Mouse (Mus musculus): ENCODE results near the gene Gh. TPM values are rescaled to one million over a fixed set of nuclear protein-coding genes. Genes with fewer than 3 reads are reported as not detected.

Gene Gh
- total and polyA plus RNA-seq, 2 experiments from 2014 or later, result not detected

DNA sequence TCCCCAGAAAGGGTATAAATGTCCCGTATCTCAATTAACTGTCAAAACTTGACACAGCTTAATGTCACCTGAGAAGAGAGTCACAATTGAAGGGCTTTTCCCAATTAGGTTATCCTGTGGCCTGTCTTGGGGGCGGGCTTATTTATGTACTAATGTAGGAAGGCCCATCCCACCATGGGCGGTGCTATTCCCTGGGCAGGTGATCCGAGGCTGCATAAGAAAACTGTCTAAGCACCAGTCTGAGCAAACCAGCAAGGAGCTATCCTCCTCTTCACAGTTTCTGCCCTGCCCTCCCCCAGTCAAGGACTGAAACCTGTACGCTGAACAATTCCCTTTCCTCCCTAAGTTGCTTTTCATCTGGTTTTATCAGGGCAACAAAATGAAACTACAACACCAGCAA is 11.3 kb downstream of the Gh start:
- ATAC-seq (ENCODE audit: insufficient read depth, low read depth) (no peak), DNase-seq (ENCODE audit: low spot score) (no peak)
- TF ChIP-seq CTCF (IDR thresholded peaks at IDR 0.05; ENCODE audit: low read depth) (no peak), EP300 (IDR thresholded peaks at IDR 0.05; ENCODE audit: low read depth) (no peak)
- H3K27ac ChIP-seq (ENCODE audit: low read depth), result no peak overlapping the region
- 87% methylated on average over 5 of the region's 5 CpGs for WGBS
- no peak overlapping the region for H3K4me2 ChIP-seq (ENCODE audit: low read depth, low read length)
- no peaks in the 10 kb centered on the region for H3K9me3 ChIP-seq (replicated peaks; ENCODE audit: control insufficient read depth, low read length)
- H3K9ac ChIP-seq (replicated peaks; ENCODE audit: low read depth, low read length), result no peak overlapping the region
- no peaks in the 10 kb centered on the region for H3K36me3 ChIP-seq (replicated peaks; ENCODE audit: control insufficient read depth, insufficient read depth, low read length)
- H3K27me3 ChIP-seq (ENCODE audit: control insufficient read depth, insufficient read depth, low read length), result no peaks in the 10 kb centered on the region
- no peak overlapping the region for H3K4me3 ChIP-seq (ENCODE audit: low read depth, low read length)
- H3K4me1 ChIP-seq (ENCODE audit: control insufficient read depth, insufficient read depth), result no peaks in the 10 kb centered on the region

- H3K9me3 ChIP-seq (replicated peaks; ENCODE audit: control insufficient read depth, low read length), result no peaks in the 10 kb centered on the region
- TF ChIP-seq CTCF (IDR thresholded peaks at IDR 0.05; ENCODE audit: low read depth), result peak; percentile 70
- TF ChIP-seq EP300 (IDR thresholded peaks at IDR 0.05; ENCODE audit: low read depth), result no peak
- H3K4me2 ChIP-seq (ENCODE audit: low read depth, low read length), result no peak overlapping the region
- 19% methylated on average over 8 of the region's 8 CpGs for WGBS
- ATAC-seq (ENCODE audit: insufficient read depth, low read depth) (peak; percentile 90), DNase-seq (ENCODE audit: low spot score) (peak; percentile 89)
- no peak overlapping the region for H3K9ac ChIP-seq (replicated peaks; ENCODE audit: low read depth, low read length)
- H3K36me3 ChIP-seq (replicated peaks; ENCODE audit: control insufficient read depth, insufficient read depth, low read length), result no peaks in the 10 kb centered on the region
- H3K4me3 ChIP-seq (ENCODE audit: low read depth, low read length), result no peak overlapping the region
- no peaks in the 10 kb centered on the region for H3K4me1 ChIP-seq (ENCODE audit: control insufficient read depth, insufficient read depth)
- H3K27me3 ChIP-seq (ENCODE audit: control insufficient read depth, insufficient read depth, low read length), result no peaks in the 10 kb centered on the region
- H3K27ac ChIP-seq (ENCODE audit: low read depth), result no peak overlapping the region
Measured at GRCm38 (mm10) chr11:106289369-106289768, 12.3 kb downstream of the Gh start.

GRCm38 (mm10) chr11:106286987-106287386 is 14.7 kb downstream of the Gh start:
- TF ChIP-seq EP300 (IDR thresholded peaks at IDR 0.05; ENCODE audit: low read depth) (no peak), CTCF (IDR thresholded peaks at IDR 0.05; ENCODE audit: low read depth) (no peak)
- H3K9ac ChIP-seq (replicated peaks; ENCODE audit: low read depth, low read length), result no peak overlapping the region
- WGBS, result 63% methylated on average over 11 of the region's 11 CpGs
- H3K27ac ChIP-seq (ENCODE audit: low read depth), result no peak overlapping the region
- ATAC-seq (ENCODE audit: insufficient read depth, low read depth), result no peak
- H3K4me1 ChIP-seq (ENCODE audit: control insufficient read depth, insufficient read depth), result no peaks in the 10 kb centered on the region
- no peak overlapping the region for H3K4me3 ChIP-seq (ENCODE audit: low read depth, low read length)
- no peaks in the 10 kb centered on the region for H3K27me3 ChIP-seq (ENCODE audit: control insufficient read depth, insufficient read depth, low read length)
- no peaks in the 10 kb centered on the region for H3K36me3 ChIP-seq (replicated peaks; ENCODE audit: control insufficient read depth, insufficient read depth, low read length)
- DNase-seq (ENCODE audit: low spot score), result no peak
- no peaks in the 10 kb centered on the region for H3K9me3 ChIP-seq (replicated peaks; ENCODE audit: control insufficient read depth, low read length)
- no peak overlapping the region for H3K4me2 ChIP-seq (ENCODE audit: low read depth, low read length)

GRCm38 (mm10) chr11:106286206-106286605 is 15.5 kb downstream of the Gh start:
- H3K9ac ChIP-seq (replicated peaks; ENCODE audit: low read depth, low read length), result no peak overlapping the region
- ATAC-seq (ENCODE audit: insufficient read depth, low read depth) (no peak), DNase-seq (ENCODE audit: low spot score) (no peak)
- H3K27ac ChIP-seq (ENCODE audit: low read depth), result no peak overlapping the region
- H3K27me3 ChIP-seq (ENCODE audit: control insufficient read depth, insufficient read depth, low read length), result no peaks in the 10 kb centered on the region
- no peak overlapping the region for H3K4me2 ChIP-seq (ENCODE audit: low read depth, low read length)
- WGBS, result 65% methylated on average over 7 of the region's 7 CpGs
- H3K4me3 ChIP-seq (ENCODE audit: low read depth, low read length), result no peak overlapping the region
- H3K4me1 ChIP-seq (ENCODE audit: control insufficient read depth, insufficient read depth), result no peaks in the 10 kb centered on the region
- no peaks in the 10 kb centered on the region for H3K9me3 ChIP-seq (replicated peaks; ENCODE audit: control insufficient read depth, low read length)
- TF ChIP-seq EP300 (IDR thresholded peaks at IDR 0.05; ENCODE audit: low read depth), result no peak
- no peak for TF ChIP-seq CTCF (IDR thresholded peaks at IDR 0.05; ENCODE audit: low read depth)
- no peaks in the 10 kb centered on the region for H3K36me3 ChIP-seq (replicated peaks; ENCODE audit: control insufficient read depth, insufficient read depth, low read length)

GRCm38 (mm10) chr11:106284126-106284525 is 17.5 kb downstream of the Gh start:
- Histone ChIP-seq H3K36me3 (replicated peaks; ENCODE audit: control insufficient read depth, insufficient read depth, low read length) (no peaks in the 10 kb centered on the region), H3K4me3 (ENCODE audit: low read depth, low read length) (no peak overlapping the region), H3K4me2 (ENCODE audit: low read depth, low read length) (no peak overlapping the region), H3K27me3 (ENCODE audit: control insufficient read depth, insufficient read depth, low read length) (no peaks in the 10 kb centered on the region), H3K9me3 (replicated peaks; ENCODE audit: control insufficient read depth, low read length) (no peaks in the 10 kb centered on the region), H3K27ac (ENCODE audit: low read depth) (no peak overlapping the region), H3K9ac (replicated peaks; ENCODE audit: low read depth, low read length) (no peak overlapping the region), H3K4me1 (ENCODE audit: control insufficient read depth, insufficient read depth) (no peaks in the 10 kb centered on the region)
- TF ChIP-seq CTCF (IDR thresholded peaks at IDR 0.05; ENCODE audit: low read depth) (no peak), EP300 (IDR thresholded peaks at IDR 0.05; ENCODE audit: low read depth) (no peak)
- 49% methylated on average over 8 of the region's 8 CpGs for WGBS
- ATAC-seq (ENCODE audit: insufficient read depth, low read depth) (no peak), DNase-seq (ENCODE audit: low spot score) (no peak)

- H3K36me3 ChIP-seq (replicated peaks; ENCODE audit: control insufficient read depth, insufficient read depth, low read length), result no peaks in the 10 kb centered on the region
- H3K4me1 ChIP-seq (ENCODE audit: control insufficient read depth, insufficient read depth), result no peaks in the 10 kb centered on the region
- 0 out of 2 replicates have a peak, but pooled peaks cover 1% of the 10 kb centered on the region for H3K27me3 ChIP-seq (ENCODE audit: control insufficient read depth, insufficient read depth, low read length)
- no peak overlapping the region for H3K4me3 ChIP-seq (ENCODE audit: low read depth, low read length)
- 79% methylated on average over 4 of the region's 4 CpGs for WGBS
- ATAC-seq (ENCODE audit: insufficient read depth, low read depth) (no peak), DNase-seq (ENCODE audit: low spot score) (no peak)
- no peak overlapping the region for H3K4me2 ChIP-seq (ENCODE audit: low read depth, low read length)
- no peak overlapping the region for H3K27ac ChIP-seq (ENCODE audit: low read depth)
- no peaks in the 10 kb centered on the region for H3K9me3 ChIP-seq (replicated peaks; ENCODE audit: control insufficient read depth, low read length)
- TF ChIP-seq EP300 (IDR thresholded peaks at IDR 0.05; ENCODE audit: low read depth) (no peak), CTCF (IDR thresholded peaks at IDR 0.05; ENCODE audit: low read depth) (no peak)
- H3K9ac ChIP-seq (replicated peaks; ENCODE audit: low read depth, low read length), result no peak overlapping the region
Measured at GRCm38 (mm10) chr11:106283371-106283770, 18.3 kb downstream of the Gh start.
